ENCODE assay signal across 16 mouse cellular contexts in genomic region chr12:52286802-52287201, GRCm38 (mm10).
"Had no signal": no experiment of that assay in that cellular context is flagged by ENCODE, and none has a peak within 500 bp of the region (broad histone marks: within the 10 kb centered on the region; RNA-seq: fewer than 3 reads in every experiment).

No protein-coding gene starts in this region.

- ATAC-seq: lung, postnatal 0 days had no signal

- H3K27me3 ChIP-seq: liver, embryonic 15.5 days; neural tube, embryonic 12.5 days had no signal

- H3K9me3 ChIP-seq: liver, embryonic 15.5 days; midbrain, embryonic 10.5 days; neural tube, embryonic 12.5 days had no signal

- H3K9ac ChIP-seq: liver, embryonic 15.5 days; neural tube, embryonic 12.5 days had no signal

- H3K4me1 ChIP-seq: liver, embryonic 15.5 days had no signal

- DNase-seq: kidney, postnatal 10 days; kidney, postnatal 4 days; left cerebral cortex, postnatal 4 days; lung, adult 2 months; lung, postnatal 4 days; midbrain, embryonic 14.5 days; spleen, adult 18-20 months; thymus, adult 2 months; thymus, postnatal 25 days had no signal

- H3K27ac ChIP-seq: layer of hippocampus, adult 2 months; liver, embryonic 15.5 days; midbrain, embryonic 10.5 days; neural tube, embryonic 12.5 days had no signal

- H3K36me3 ChIP-seq: liver, embryonic 15.5 days; midbrain, embryonic 10.5 days; neural tube, embryonic 12.5 days had no signal

- H3K4me2 ChIP-seq: liver, embryonic 11.5 days; liver, embryonic 15.5 days; neural tube, embryonic 12.5 days had no signal

- H3K4me3 ChIP-seq: layer of hippocampus, adult 2 months; liver, embryonic 15.5 days; midbrain, embryonic 10.5 days; myocyte; neural tube, embryonic 12.5 days had no signal
